In the genomic region with DNA sequence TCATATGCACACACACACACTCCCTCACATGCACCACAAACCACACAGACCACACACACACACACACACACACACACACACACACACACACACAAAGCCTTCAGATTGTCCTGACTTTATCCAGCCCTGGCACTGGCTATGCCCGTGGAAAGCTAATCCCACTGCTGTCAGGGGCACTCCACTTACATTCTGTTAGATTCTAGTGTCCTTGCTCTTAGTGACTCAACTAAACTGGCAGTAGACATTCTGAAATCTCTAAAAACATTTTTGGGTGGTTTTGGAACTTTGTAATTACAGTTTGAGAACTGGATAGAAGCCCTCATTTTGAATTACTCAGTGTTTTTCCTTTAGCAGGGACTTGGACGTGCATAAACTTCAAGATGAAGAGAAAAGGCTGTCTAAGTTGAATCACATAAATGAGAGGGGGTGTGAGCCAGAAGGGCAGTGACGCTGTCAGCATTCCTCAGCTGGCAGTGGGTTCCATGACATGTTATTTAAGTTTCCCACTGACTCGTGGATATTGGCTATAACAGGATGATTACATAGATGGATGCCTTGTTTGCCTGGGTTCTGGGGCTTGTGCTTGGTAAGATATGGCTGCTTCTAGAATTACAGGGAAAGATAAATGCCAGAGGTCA, we compare ENCODE assay signal across 14 mouse cellular contexts.
DNase-seq lines count a peak whose midpoint lies in the region; ATAC-seq and TF ChIP-seq lines count a peak whose summit lies in the region.
"Had no signal": no experiment of that assay in that cellular context is flagged by ENCODE, and none has a peak within 500 bp of the region (broad histone marks: within the 10 kb centered on the region; RNA-seq: fewer than 3 reads in every experiment).

No protein-coding gene starts in this region.

- H3K79me2 ChIP-seq in heart, adult 2 months (replicated peaks; ENCODE audit: control insufficient read depth, insufficient read depth, low read length) = no peaks in the 10 kb centered on the region

- 58% methylated on average over 4 of the region's 4 CpGs for WGBS in heart, adult 2 months
- WGBS in lung, embryonic 16.5 days = 34% methylated on average over 4 of the region's 4 CpGs
- WGBS in stomach, postnatal 0 days = 29% methylated on average over 4 of the region's 4 CpGs

- TF ChIP-seq EP300 in heart, adult 2 months (IDR thresholded peaks at IDR 0.05; ENCODE audit: insufficient read depth, low read depth, low read length) = no peak
- no peak for TF ChIP-seq EP300 in stomach, postnatal 0 days (optimal IDR thresholded peaks at IDR 0.05)

- intact Hi-C loops in heart, adult 2 months (cut with DNase I) = no loop called here
- intact Hi-C loops in heart, postnatal 14 days (cut with DNase I) = no loop called here

- H3K4me3 ChIP-seq in heart, adult 2 months = no peak overlapping the region
- H3K4me3 ChIP-seq in lung, embryonic 16.5 days (ENCODE audit: low read length) = no peak overlapping the region
- H3K4me3 ChIP-seq in stomach, postnatal 0 days (ENCODE audit: low read depth, low read length) = no peak overlapping the region
- H3K4me3 ChIP-seq: forebrain, embryonic 12.5 days; liver, embryonic 15.5 days; midbrain, embryonic 10.5 days had no signal

- TF ChIP-seq POLR2A in heart, adult 2 months (IDR thresholded peaks at IDR 0.05; ENCODE audit: insufficient read depth, low read depth, low read length) = no peak

- no peak for DNase-seq in heart, adult 2 months
- no peak for DNase-seq in heart, postnatal 14 days
- DNase-seq in lung, postnatal 25 days (ENCODE audit: low spot score) = no peak
- peak; percentile 72 for DNase-seq in fibroblast of lung, adult 2 months (ENCODE audit: low read depth)
- no peak for DNase-seq in stomach, postnatal 0 days (ENCODE audit: low spot score)
- DNase-seq in testis, postnatal 14 days (ENCODE audit: low spot score) = no peak
- DNase-seq: cerebellum, adult 2 months; gastrocnemius, postnatal 14 days; left cerebral cortex, postnatal 4 days; right cerebral cortex, postnatal 25 days had no signal

- no peak overlapping the region for H3K4me2 ChIP-seq in lung, embryonic 16.5 days (ENCODE audit: low read depth, low read length)
- no peak overlapping the region for H3K4me2 ChIP-seq in stomach, postnatal 0 days (replicated peaks; ENCODE audit: low read depth)
- H3K4me2 ChIP-seq: forebrain, embryonic 12.5 days; liver, embryonic 15.5 days had no signal

- H3K9me3 ChIP-seq in lung, embryonic 16.5 days (ENCODE audit: control insufficient read depth, low read length) = no peaks in the 10 kb centered on the region
- no peaks in the 10 kb centered on the region for H3K9me3 ChIP-seq in stomach, postnatal 0 days (ENCODE audit: control insufficient read depth, low read length)
- H3K9me3 ChIP-seq: forebrain, embryonic 12.5 days; liver, embryonic 15.5 days; midbrain, embryonic 10.5 days had no signal

- peak overlapping the region; percentile 0; the same call in 1 of the 2 replicates for H3K27ac ChIP-seq in heart, adult 2 months
- H3K27ac ChIP-seq in lung, embryonic 16.5 days (ENCODE audit: low read length) = peak overlapping the region; percentile 86
- peak overlapping the region; percentile 45; the same call in 1 of the 2 replicates for H3K27ac ChIP-seq in stomach, postnatal 0 days (replicated peaks)
- H3K27ac ChIP-seq: forebrain, embryonic 12.5 days; liver, embryonic 15.5 days; midbrain, embryonic 10.5 days had no signal

- no peak overlapping the region for H3K9ac ChIP-seq in heart, adult 2 months (ENCODE audit: low read depth, low read length)
- no peak overlapping the region for H3K9ac ChIP-seq in lung, embryonic 16.5 days (ENCODE audit: low read length)
- no peak overlapping the region for H3K9ac ChIP-seq in stomach, postnatal 0 days (ENCODE audit: low read length)
- H3K9ac ChIP-seq: forebrain, embryonic 12.5 days; liver, embryonic 15.5 days had no signal

- H3K27me3 ChIP-seq in heart, adult 2 months (ENCODE audit: control insufficient read depth, insufficient read depth, low read length) = no peaks in the 10 kb centered on the region
- no peaks in the 10 kb centered on the region for H3K27me3 ChIP-seq in lung, embryonic 16.5 days (ENCODE audit: control insufficient read depth, insufficient read depth, low read depth, low read length)
- no peaks in the 10 kb centered on the region for H3K27me3 ChIP-seq in stomach, postnatal 0 days (ENCODE audit: control insufficient read depth, insufficient read depth, low read length)
- H3K27me3 ChIP-seq: forebrain, embryonic 12.5 days; liver, embryonic 15.5 days had no signal

- H3K4me1 ChIP-seq in heart, adult 2 months (ENCODE audit: control insufficient read depth, insufficient read depth, low read length) = no peaks in the 10 kb centered on the region; the same call in 1 of the 2 replicates
- H3K4me1 ChIP-seq in lung, embryonic 16.5 days (replicated peaks; ENCODE audit: control insufficient read depth, insufficient read depth, low read length) = no peaks in the 10 kb centered on the region
- H3K4me1 ChIP-seq in stomach, postnatal 0 days (replicated peaks; ENCODE audit: control insufficient read depth, insufficient read depth) = no peaks in the 10 kb centered on the region
- H3K4me1 ChIP-seq: forebrain, embryonic 12.5 days; liver, embryonic 15.5 days; midbrain, embryonic 10.5 days had no signal

- no peak for TF ChIP-seq CTCF in heart, adult 2 months (IDR thresholded peaks at IDR 0.05)
- TF ChIP-seq CTCF in stomach, postnatal 0 days (IDR thresholded peaks at IDR 0.05; ENCODE audit: low read depth) = no peak

- ATAC-seq in lung, embryonic 16.5 days (ENCODE audit: low read depth) = peak; percentile 92
- peak; percentile 38; the same call in 1 of the 2 replicates for ATAC-seq in stomach, postnatal 0 days (ENCODE audit: low FRiP score, low TSS enrichment)

- H3K36me3 ChIP-seq in heart, adult 2 months (ENCODE audit: control insufficient read depth, insufficient read depth, low read length) = no peaks in the 10 kb centered on the region
- no peaks in the 10 kb centered on the region; the same call in 1 of the 2 replicates for H3K36me3 ChIP-seq in lung, embryonic 16.5 days (ENCODE audit: control insufficient read depth, insufficient read depth, low read length)
- H3K36me3 ChIP-seq in stomach, postnatal 0 days (ENCODE audit: control insufficient read depth, insufficient read depth, low read length) = no peaks in the 10 kb centered on the region
- H3K36me3 ChIP-seq: forebrain, embryonic 12.5 days; liver, embryonic 15.5 days; midbrain, embryonic 10.5 days had no signal

Comparison
In these comparisons a context has a peak if more than half of its experiments do, and no peak if none do; other contexts are left out.
1. H3K27ac ChIP-seq: peak in every context shown above with its lines; median percentile 86 in lung, embryonic 16.5 days; 45 in stomach, postnatal 0 days; 0 in heart, adult 2 months.